Mouse (Mus musculus): ENCODE results near the gene Ptpa.

DNA sequence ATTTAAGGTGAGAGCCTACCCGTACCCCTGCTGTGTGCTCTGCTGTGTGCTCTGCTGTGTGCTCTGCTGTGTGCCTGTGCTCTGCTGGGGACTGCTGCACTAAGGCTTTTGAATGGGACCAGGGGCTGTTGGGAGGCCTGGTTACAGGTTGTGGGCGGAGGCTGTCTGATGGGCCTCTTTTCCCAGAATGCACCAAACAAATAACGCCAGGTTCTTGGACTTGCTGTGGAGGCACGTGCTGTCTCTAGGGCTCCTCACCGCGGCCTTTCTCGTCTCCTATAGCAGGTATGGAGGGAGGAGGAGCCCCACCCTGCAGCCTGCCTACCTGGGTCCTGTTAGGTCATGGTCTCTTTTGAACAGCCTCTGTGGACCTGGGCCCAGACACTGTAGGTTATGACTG lies 19.6 kb upstream of the Ptpa start:
- TF ChIP-seq POLR2A (IDR thresholded peaks at IDR 0.05; ENCODE audit: extremely low read depth, insufficient read depth, low read length) = no peak
- no peak for TF ChIP-seq CTCF (IDR thresholded peaks at IDR 0.05; ENCODE audit: low read depth, low read length)

Data from liver, adult 2 months (tissue).